Mouse (Mus musculus) midbrain, embryonic 12.5 days (tissue): ENCODE measurements around the gene Lrrc26. TPM values are rescaled to one million over a fixed set of nuclear protein-coding genes. Genes with fewer than 3 reads are reported as not detected.
A peak's percentile ranks its signal among the peaks of the same experiment; 100 is the strongest.

Experiments
- ATAC-seq: fragments of 200-750 bp; cut with Nextera tagmentation; 2 replicates; pipeline ENCODE4 v1.8.0; 2017; ENCODE audit warnings: low read depth, moderate TSS enrichment, moderate library complexity; ENCODE audit not compliant: low FRiP score
- H3K27ac ChIP-seq: fragments of 300-500 bp; sonication (generic); replicated peaks from 2 replicates; pipeline ENCODE4 v1.5.1; 2016; ENCODE audit warnings: mild to moderate bottlenecking
- H3K27me3 ChIP-seq: fragments of 300-500 bp; sonication (generic); 2 replicates; pipeline ENCODE4 v1.6.1; 2016; ENCODE audit warnings: mild to moderate bottlenecking
- H3K36me3 ChIP-seq: fragments of 300-500 bp; sonication (generic); 2 replicates; pipeline ENCODE4 v1.6.1; 2016
- H3K4me1 ChIP-seq: fragments of 300-500 bp; sonication (generic); 2 replicates; pipeline ENCODE4 v1.6.1; 2016
- H3K4me2 ChIP-seq: fragments of 300-500 bp; sonication (generic); replicated peaks from 2 replicates; pipeline ENCODE4 v1.6.1; 2016; ENCODE audit warnings: mild to moderate bottlenecking, moderate library complexity
- H3K4me3 ChIP-seq: fragments of 300-500 bp; sonication (generic); 2 replicates; pipeline ENCODE4 v1.5.1; 2016; ENCODE audit warnings: mild to moderate bottlenecking
- H3K9ac ChIP-seq: fragments of 300-500 bp; sonication (generic); replicated peaks from 2 replicates; pipeline ENCODE4 v1.6.1; 2016; ENCODE audit warnings: mild to moderate bottlenecking, moderate library complexity
- H3K9me3 ChIP-seq: fragments of 300-500 bp; sonication (generic); 2 replicates; pipeline ENCODE4 v1.6.1; 2016; ENCODE audit warnings: mild to moderate bottlenecking
- WGBS: fragments of 180-500 bp; shearing (Covaris S2); methylation state at CpG from one replicate; pipeline ENCODE4 v1.1.7; 2016; 5-methylcytosine and 5-hydroxymethylcytosine counted together
- polyA plus RNA-seq: library from polyadenylated mRNA; unstranded; fragments of >200 nt; fragmentation: Nextera tagmentation; extraction: Ambion mirVana; gene quantifications from 2 replicates; pipeline ENCODE4 v1.2.1, GENCODE M21; 2016

The Lrrc26 gene
- polyA plus RNA-seq, 1 experiment from 2014 or later: not detected

DNA sequence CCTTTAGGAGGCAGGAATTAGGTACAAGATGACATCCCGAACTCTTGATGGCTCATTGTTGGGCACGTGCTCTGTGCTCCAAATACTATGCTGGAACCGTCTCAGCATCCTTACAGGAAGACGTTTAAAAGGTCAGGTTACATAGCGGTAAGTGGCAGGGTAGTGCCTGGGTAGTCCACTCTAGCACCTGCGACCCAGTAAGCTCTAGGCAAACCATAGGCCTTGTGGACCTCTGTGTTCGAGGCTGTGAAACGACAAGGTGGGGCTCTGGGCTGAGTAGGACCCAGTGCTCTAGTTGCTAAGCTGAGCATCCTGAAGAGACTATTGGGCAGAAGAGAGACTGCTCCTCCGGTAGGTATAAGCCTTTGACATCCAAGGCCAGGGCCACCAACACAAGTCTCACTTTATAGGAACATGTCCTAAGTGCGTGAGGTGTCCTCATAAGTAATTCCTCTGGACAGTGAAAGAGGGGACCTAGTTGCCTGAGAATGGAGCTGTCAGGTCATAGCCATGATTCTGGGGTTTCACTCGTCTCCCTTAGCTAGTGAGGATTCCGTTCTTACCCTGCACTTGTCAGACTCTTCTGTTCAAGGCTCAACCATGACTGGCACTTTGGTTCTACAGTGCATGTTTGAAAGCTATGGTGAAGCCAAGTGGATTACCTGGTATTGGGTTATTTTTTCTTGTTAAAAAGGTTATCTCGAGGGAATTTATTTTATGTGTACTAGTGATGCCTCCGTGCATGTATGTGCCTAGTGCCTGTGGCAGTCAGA is 16.1 kb downstream of the Lrrc26 start:
- WGBS: 49% methylated on average over 14 of the region's 14 CpGs
- Histone ChIP-seq H3K9me3 (no peaks in the 10 kb centered on the region), H3K4me2 (peak overlapping the region; percentile 81), H3K4me1 (peaks cover 13% of the 10 kb centered on the region), H3K4me3 (peak overlapping the region; percentile 45), H3K36me3 (no peaks in the 10 kb centered on the region), H3K9ac (peak overlapping the region; percentile 49), H3K27me3 (peaks cover 68% of the 10 kb centered on the region), H3K27ac (peak overlapping the region; percentile 39; the same call in 1 of the 2 replicates)
- ATAC-seq: no peak; the same call in 1 of the 2 replicates

DNA sequence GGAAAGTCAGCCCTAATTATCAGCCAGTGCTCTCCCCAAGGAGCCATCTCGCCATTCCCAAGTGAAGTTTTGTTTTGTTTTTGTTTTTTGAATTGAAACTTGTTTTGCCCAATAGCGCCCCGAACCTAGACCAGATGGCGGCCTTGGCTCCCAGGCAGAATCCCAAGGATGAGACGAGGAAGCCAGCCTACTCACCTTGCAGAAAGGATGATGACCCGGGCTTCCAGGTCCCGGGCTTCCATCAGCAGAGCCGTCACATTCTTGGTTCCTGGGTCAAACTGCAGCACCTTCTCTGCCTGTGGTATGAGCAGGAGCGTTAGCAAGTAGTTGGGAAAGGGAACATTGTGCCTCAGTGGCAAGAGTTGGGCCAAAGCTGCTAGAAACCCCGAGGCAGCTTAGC is 20.5 kb downstream of the Lrrc26 start:
- peaks cover 2% of the 10 kb centered on the region; the same call in 1 of the 2 replicates for H3K4me1 ChIP-seq
- H3K36me3 ChIP-seq: no peaks in the 10 kb centered on the region
- H3K9ac ChIP-seq: no peak overlapping the region
- 55% methylated on average over 10 of the region's 10 CpGs for WGBS
- H3K4me3 ChIP-seq: no peak overlapping the region
- H3K27me3 ChIP-seq: peaks cover 96% of the 10 kb centered on the region
- ATAC-seq: no peak
- no peaks in the 10 kb centered on the region for H3K9me3 ChIP-seq
- no peak overlapping the region for H3K27ac ChIP-seq
- H3K4me2 ChIP-seq: no peak overlapping the region

DNA sequence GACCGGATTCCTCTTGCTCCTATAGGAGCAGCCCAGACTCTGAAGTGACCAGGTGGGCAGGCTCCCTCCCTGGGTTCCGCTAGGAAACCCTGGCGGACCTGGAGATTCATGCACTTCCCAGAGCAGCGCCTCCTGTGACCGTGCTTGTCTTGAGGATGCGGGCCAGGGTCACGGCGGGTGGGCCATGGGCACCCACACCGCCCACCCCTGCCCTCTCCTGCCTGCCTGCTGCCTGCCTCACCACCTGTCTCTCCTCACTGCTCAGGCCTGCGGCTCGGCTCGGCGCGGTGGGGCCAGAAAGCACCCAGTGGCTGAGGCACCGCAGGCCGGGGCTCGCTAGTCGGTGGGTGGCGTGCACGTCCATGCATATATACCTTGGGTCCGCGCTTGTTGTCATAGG is 21.3 kb downstream of the Lrrc26 start:
- Histone ChIP-seq H3K4me1 (no peaks in the 10 kb centered on the region), H3K9ac (no peak overlapping the region), H3K4me2 (no peak overlapping the region), H3K27me3 (peaks cover 97% of the 10 kb centered on the region), H3K9me3 (no peaks in the 10 kb centered on the region), H3K27ac (no peak overlapping the region), H3K36me3 (no peaks in the 10 kb centered on the region), H3K4me3 (no peak overlapping the region)
- ATAC-seq: no peak
- 2% methylated on average over 22 of the region's 22 CpGs for WGBS

DNA sequence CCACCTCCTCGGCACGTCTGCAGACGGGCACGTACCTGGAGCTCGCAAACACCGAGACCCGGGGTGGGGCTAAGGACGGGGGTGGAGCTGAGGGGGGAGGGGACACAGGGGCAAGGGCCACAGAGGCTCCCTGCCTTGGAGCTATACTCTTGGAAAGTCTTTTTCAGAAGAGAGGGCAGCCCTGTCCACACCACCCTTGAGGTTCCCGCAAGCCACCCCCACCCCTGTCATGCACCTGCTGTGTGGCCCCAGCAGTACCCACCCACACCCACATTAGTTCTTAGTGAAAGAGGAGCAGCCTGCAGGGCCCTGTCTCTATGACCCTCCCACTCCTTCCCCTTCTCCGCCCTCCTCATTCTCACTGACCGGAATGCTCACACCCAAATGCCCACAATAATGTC is 21.8 kb downstream of the Lrrc26 start:
- no peak overlapping the region for H3K9ac ChIP-seq
- 4% methylated on average over 11 of the region's 11 CpGs for WGBS
- H3K4me3 ChIP-seq: no peak overlapping the region
- H3K9me3 ChIP-seq: no peaks in the 10 kb centered on the region
- ATAC-seq: no peak
- peaks cover 97% of the 10 kb centered on the region for H3K27me3 ChIP-seq
- no peak overlapping the region for H3K27ac ChIP-seq
- no peaks in the 10 kb centered on the region for H3K4me1 ChIP-seq
- H3K4me2 ChIP-seq: no peak overlapping the region
- no peaks in the 10 kb centered on the region for H3K36me3 ChIP-seq

DNA sequence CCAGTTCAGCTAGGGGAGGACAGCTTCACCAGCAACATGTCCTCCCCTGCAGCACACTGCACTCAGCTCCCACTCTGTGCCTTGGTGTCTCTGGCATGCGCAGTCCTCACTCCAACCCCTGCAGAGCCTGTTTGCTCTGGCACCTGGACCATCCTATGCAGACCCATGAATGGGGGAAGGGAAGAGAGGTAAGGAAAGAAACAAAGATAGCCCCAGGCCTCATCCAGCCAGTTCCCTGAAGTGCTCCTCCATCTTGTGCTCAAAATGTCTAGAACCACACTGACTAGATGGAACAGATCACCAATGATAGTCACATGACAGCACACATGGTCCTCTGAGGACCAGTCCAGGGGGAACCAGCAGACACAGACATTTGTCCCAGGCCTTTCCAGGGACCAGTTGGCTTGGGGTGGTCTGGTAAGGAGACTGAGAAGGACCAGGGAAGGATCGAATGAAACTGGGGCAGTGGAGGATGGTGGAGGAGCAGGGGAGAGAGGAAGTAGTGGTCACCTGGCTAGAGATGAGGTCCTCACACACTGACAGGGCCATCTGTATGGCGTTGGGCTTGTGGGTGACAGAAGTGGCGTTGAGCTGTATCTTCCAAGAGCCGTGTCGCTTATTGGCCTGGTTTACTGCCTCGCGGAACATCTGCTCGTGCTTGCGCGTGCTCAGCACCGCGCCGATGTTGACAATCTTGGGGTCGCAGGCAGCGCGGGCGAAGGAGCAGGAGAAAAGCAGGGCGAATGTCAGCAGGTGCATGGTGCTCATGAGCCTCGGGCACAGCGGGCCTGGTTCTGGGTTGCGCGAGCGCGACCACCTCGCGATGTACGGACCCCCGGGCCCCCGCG is 28.6 kb downstream of the Lrrc26 start:
- H3K36me3 ChIP-seq: no peaks in the 10 kb centered on the region
- peaks cover 88% of the 10 kb centered on the region for H3K27me3 ChIP-seq
- H3K4me3 ChIP-seq: peak overlapping the region; percentile 45
- peak overlapping the region; percentile 49 for H3K9ac ChIP-seq
- H3K27ac ChIP-seq: 0 out of 2 replicates have a peak overlapping the region, but pooled peaks have one; percentile 35
- WGBS: 4% methylated on average over 31 of the region's 31 CpGs
- H3K9me3 ChIP-seq: no peaks in the 10 kb centered on the region
- peaks cover 9% of the 10 kb centered on the region; the same call in 1 of the 2 replicates for H3K4me1 ChIP-seq
- peak overlapping the region; percentile 62 for H3K4me2 ChIP-seq
- peak; percentile 34; the same call in 1 of the 2 replicates for ATAC-seq

DNA sequence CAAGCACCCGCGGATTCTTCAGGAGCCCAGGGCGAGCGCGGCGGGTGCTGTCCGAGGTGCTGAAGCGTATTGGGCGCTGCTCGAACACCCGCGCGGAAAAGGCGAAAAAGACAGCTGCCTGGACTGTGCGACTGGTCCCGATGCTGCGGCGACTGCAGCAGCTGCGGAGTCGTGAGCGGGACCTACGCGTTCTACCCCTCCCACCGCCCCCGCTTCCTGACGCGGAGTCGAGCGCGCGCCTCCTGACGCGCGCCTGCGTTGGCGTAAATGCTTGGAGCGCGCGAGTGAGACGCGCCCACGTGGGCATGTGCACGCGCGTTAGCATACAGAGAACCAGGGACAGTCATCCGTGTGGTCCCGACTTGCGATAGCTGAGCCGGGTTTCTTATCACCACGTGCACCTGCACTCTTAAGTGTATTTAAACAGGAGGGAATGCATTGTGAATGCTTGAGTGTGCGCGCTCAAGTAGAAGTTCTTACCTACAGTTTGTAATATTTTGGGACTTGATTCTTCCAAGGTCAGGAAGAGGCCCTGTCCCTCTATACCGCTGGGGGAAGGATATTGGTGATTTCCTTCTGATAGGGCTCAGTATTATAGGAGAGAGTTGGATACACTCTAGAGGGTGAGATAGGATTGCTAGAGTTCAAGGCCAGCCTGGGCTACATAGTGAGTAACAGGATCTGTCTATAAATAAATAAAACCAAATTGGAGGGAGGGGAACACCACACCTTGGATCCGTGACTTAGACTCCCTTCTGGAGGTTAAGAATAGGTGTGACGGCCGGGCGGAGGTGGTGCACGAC is 29.5 kb downstream of the Lrrc26 start, which contains the start of gene Grin1:
Gene Grin1, minus strand, starts transcription at position 217 of the 803 bp plus-strand sequence.
- peak; percentile 47 for ATAC-seq
- H3K4me1 ChIP-seq: peaks cover 9% of the 10 kb centered on the region; the same call in 1 of the 2 replicates
- H3K4me3 ChIP-seq: peak within 1 kb of the TSS; percentile 45
- peaks cover 80% of the 10 kb centered on the region for H3K27me3 ChIP-seq
- H3K9ac ChIP-seq: peak within 1 kb of the TSS; percentile 49
- H3K36me3 ChIP-seq: no peaks in the 10 kb centered on the region
- H3K4me2 ChIP-seq: peak within 1 kb of the TSS; percentile 62
- WGBS: 9% methylated on average over 58 of the region's 58 CpGs
- 0 out of 2 replicates have a peak within 1 kb of the TSS, but pooled peaks have one; percentile 35 for H3K27ac ChIP-seq
- H3K9me3 ChIP-seq: no peaks in the 10 kb centered on the region

DNA sequence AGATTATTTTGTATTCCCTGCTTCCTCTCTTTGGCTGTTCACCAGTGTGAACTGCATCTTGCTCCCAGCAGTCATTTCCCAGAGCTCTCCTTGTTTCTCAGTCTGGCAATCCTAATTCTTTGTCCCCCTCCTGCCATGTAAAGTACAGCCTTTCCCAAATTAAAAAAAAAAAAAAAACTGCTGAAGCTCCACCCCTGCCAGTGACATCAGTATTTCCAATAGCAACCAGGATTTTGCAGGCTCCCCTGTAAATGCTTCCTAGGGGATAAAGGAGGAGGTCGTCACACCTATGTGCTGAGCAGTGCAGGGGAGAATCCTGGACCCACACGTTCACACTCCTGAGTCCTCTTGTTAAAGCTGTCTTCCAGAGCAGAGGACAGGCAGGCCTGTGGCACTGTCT is 30.4 kb downstream of the Lrrc26 start:
- Histone ChIP-seq H3K9ac (no peak overlapping the region), H3K4me3 (no peak overlapping the region), H3K9me3 (no peaks in the 10 kb centered on the region), H3K27ac (no peak overlapping the region), H3K4me2 (no peak overlapping the region), H3K27me3 (peaks cover 71% of the 10 kb centered on the region), H3K4me1 (peaks cover 9% of the 10 kb centered on the region; the same call in 1 of the 2 replicates), H3K36me3 (no peaks in the 10 kb centered on the region)
- 32% methylated on average over 2 of the region's 2 CpGs for WGBS
- ATAC-seq: no peak

DNA sequence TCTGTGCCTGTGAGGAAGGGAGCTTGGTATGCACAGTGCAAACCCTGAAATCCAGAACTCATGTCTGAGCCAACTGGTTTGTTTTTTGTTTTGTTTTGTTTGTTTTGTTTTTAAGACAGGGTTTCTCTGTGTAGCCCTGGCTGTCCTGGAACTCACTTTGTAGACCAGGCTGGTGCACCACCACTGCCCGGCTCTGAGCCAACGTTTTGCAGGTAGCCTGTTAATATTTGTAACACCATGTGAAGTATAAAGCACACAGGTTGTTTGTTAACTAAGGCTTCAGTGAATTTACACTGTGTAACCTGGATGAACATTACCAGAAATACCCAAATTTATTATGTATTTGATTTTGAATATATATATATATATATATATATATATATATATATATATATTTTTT is 36.3 kb downstream of the Lrrc26 start:
- no peak overlapping the region for H3K9ac ChIP-seq
- 85% methylated on average over 2 of the region's 2 CpGs for WGBS
- no peaks in the 10 kb centered on the region for H3K36me3 ChIP-seq
- H3K4me3 ChIP-seq: no peak overlapping the region
- H3K9me3 ChIP-seq: no peaks in the 10 kb centered on the region
- no peak overlapping the region for H3K4me2 ChIP-seq
- H3K27ac ChIP-seq: no peak overlapping the region
- no peaks in the 10 kb centered on the region for H3K4me1 ChIP-seq
- ATAC-seq: no peak
- H3K27me3 ChIP-seq: peaks cover 16% of the 10 kb centered on the region

DNA sequence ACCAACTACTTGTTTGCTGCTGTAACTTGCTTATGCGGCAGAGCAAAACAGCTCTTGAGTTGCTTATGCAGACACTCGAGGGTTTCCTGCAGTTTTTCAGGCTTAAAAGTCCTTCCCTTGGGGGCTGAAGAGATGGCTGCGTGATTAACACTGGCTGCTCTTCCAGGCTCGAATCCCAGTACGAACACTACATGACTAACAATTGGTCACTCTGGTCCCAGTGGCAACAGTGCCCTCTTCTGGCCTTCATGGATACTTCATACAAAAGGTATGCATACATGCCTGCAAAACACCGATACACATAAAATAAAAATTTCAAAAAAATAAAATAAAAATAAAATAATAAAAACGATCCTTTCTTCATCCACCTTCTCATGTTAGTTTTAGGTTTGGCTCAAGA is 38.7 kb downstream of the Lrrc26 start:
- no peaks in the 10 kb centered on the region for H3K9me3 ChIP-seq
- WGBS: 37% methylated on average over 7 of the region's 7 CpGs
- no peaks in the 10 kb centered on the region for H3K36me3 ChIP-seq
- H3K27ac ChIP-seq: no peak overlapping the region
- H3K27me3 ChIP-seq: peaks cover 4% of the 10 kb centered on the region; the same call in 1 of the 2 replicates
- H3K4me3 ChIP-seq: no peak overlapping the region
- H3K4me1 ChIP-seq: peaks cover 9% of the 10 kb centered on the region
- no peak overlapping the region for H3K4me2 ChIP-seq
- no peak overlapping the region for H3K9ac ChIP-seq
- no peak for ATAC-seq

DNA sequence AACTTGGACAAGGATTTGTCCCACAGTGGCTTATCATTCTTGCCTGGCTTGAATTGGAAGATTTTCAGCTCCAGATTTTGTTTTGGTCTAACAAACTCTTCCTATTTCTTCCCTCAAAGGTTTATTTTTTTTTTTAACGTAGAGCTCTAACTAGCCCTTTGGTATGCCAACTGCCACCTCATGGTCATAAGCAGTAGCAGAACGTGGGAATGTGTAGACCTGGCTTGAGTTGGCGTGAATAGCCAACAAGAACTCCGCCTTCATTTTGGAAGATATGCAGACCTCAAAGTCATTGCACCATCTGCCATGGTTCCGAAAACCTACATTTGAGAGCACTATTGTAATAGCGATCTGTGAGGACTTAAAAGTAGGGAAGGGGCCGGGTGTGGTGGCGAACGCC is 41.8 kb downstream of the Lrrc26 start:
- H3K27ac ChIP-seq: no peak overlapping the region
- H3K4me3 ChIP-seq: peak overlapping the region; percentile 85
- peaks cover 26% of the 10 kb centered on the region for H3K36me3 ChIP-seq
- WGBS: 67% methylated on average over 9 of the region's 9 CpGs
- H3K9ac ChIP-seq: peak overlapping the region; percentile 82
- H3K4me1 ChIP-seq: peaks cover 18% of the 10 kb centered on the region
- no peaks in the 10 kb centered on the region for H3K9me3 ChIP-seq
- no peak for ATAC-seq
- H3K4me2 ChIP-seq: peak overlapping the region; percentile 86
- peaks cover 4% of the 10 kb centered on the region; the same call in 1 of the 2 replicates for H3K27me3 ChIP-seq
